Mouse (Mus musculus) heart, adult 2 months (tissue): ENCODE measurements around the gene Ppp3ca. TPM values are rescaled to one million over a fixed set of nuclear protein-coding genes. Genes with fewer than 3 reads are reported as not detected.

Source experiments
- DNase-seq, 2 experiments: peaks; one replicate each; pipeline ENCODE4 v3.0.0; 2021
- H3K27ac ChIP-seq: fragments of 200-600 bp; 2 replicates; pipeline ENCODE4 v1.8.1; 2022
- H3K27me3 ChIP-seq: fragments of 200-500 bp; 2 replicates; pipeline ENCODE4 v1.6.1; 2012; ENCODE audit warnings: mild to moderate bottlenecking, low read length, inconsistent platforms, mixed read lengths; ENCODE audit not compliant: control insufficient read depth, insufficient read depth
- H3K36me3 ChIP-seq: fragments of 200-500 bp; 2 replicates; pipeline ENCODE4 v1.6.1; 2012; ENCODE audit warnings: low read length, inconsistent platforms; ENCODE audit not compliant: control insufficient read depth, insufficient read depth
- H3K4me1 ChIP-seq: fragments of 200-500 bp; 2 replicates; pipeline ENCODE4 v1.6.1; 2011; ENCODE audit warnings: low read length; ENCODE audit not compliant: control insufficient read depth, insufficient read depth
- H3K4me3 ChIP-seq: fragments of 200-600 bp; 2 replicates; pipeline ENCODE4 v1.8.1; 2022
- H3K79me2 ChIP-seq: fragments of 200-500 bp; replicated peaks from 2 replicates; pipeline ENCODE4 v1.6.1; 2012; ENCODE audit warnings: mild to moderate bottlenecking, inconsistent platforms, low read length, moderate library complexity, mixed read lengths; ENCODE audit not compliant: control insufficient read depth, insufficient read depth
- H3K9ac ChIP-seq: fragments of 200-500 bp; 2 replicates; pipeline ENCODE4 v1.6.1; 2012; ENCODE audit warnings: low read depth, mild to moderate bottlenecking, control low read depth, inconsistent platforms, low read length, mixed read lengths
- CTCF ChIP-seq: fragments of 200-600 bp; IDR thresholded peaks from 2 replicates; pipeline ENCODE4 v1.8.1; 2022; ENCODE audit warnings: antibody characterized with exemption, mild to moderate bottlenecking, moderate library complexity
- EP300 ChIP-seq: fragments of 200-500 bp; IDR thresholded peaks from 2 replicates; pipeline ENCODE4 v1.6.1; 2011; ENCODE audit warnings: low read depth, low read length, control low read depth; ENCODE audit not compliant: insufficient read depth
- POLR2A ChIP-seq: fragments of 200-500 bp; IDR thresholded peaks from 2 replicates; pipeline ENCODE4 v1.6.1; 2011; ENCODE audit warnings: mild to moderate bottlenecking, low read depth, low read length, control low read depth; ENCODE audit not compliant: insufficient read depth
- WGBS: fragments of 180-500 bp; shearing (Covaris S2); methylation state at CpG from one replicate; pipeline ENCODE4 v1.1.7; 2018; 5-methylcytosine and 5-hydroxymethylcytosine counted together
- intact Hi-C: fragments of 180-260 bp; cut with DNase I; formaldehyde crosslinking; loops from one replicate; pipeline ENCODE4 v1.15.1; 2025
- microRNA-seq, 2 experiments: library from miRNA; unstranded; fragments of <30 nt; microRNA quantifications; one replicate each; pipeline ENCODE4 v1.2.0; 2021
- polyA plus RNA-seq: library from polyadenylated mRNA; depleted of rRNA; stranded (reverse); fragments of >200 nt; gene quantifications from 2 replicates; pipeline ENCODE4 v1.2.3, GENCODE M21; 2012
- total RNA-seq, 2 experiments: library from RNA; stranded (reverse); gene quantifications; 2 replicates each; pipeline ENCODE4 v1.2.3; 2021

The Ppp3ca gene
- total and polyA plus RNA-seq, 3 experiments = 18.3 to 44.3 (median 41.7) TPM

DNA sequence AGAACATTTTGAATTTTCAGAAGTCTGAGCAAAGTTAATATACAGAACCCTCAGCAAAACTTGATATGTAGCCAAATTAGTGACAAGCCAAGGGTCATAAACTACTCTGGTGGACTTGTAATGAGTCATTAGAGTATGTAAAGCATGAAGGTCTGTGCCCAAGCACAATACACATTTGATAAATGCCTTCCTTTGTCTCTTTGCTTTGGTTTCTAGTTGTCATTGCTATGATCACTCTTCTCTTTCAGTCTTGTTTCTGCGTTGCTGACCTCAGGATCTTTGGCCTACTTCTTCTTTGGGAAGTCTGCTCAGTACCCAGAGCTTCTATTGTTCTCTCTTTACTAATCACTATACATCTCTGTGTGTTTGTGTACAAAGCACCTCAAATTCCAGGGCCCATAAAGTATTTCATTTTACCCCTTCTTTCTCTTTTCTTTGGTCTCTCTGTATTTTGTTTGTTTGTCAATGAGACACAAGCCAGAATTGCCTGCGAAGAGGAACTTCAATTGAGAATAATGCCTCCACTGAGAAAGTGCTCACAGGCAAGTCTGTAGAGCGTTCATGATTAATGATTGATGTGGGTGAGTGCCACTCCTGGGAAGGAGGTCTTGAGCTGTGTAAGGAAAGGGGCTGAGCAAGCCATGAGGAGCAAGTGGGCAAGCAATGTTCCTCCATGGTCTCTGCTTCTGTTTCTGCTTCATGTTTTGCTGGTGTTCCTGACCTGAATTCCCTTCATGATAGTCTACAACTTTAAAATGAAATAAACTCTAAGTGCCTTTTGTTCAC lies 316.4 kb downstream of the Ppp3ca start:
- H3K79me2 ChIP-seq = no peaks in the 10 kb centered on the region
- TF ChIP-seq CTCF (no peak), POLR2A (no peak), EP300 (no peak)
- H3K27me3 ChIP-seq = no peaks in the 10 kb centered on the region
- H3K9ac ChIP-seq = no peak overlapping the region
- no peaks in the 10 kb centered on the region for H3K36me3 ChIP-seq
- WGBS = 80% methylated on average over 3 of the region's 3 CpGs
- H3K27ac ChIP-seq = no peak overlapping the region
- intact Hi-C loops = no loop called here
- H3K4me1 ChIP-seq = no peaks in the 10 kb centered on the region
- no peak overlapping the region for H3K4me3 ChIP-seq
- DNase-seq = no peak

Small RNAs within 50 kb of the gene (microRNA-seq; reads per million reads assigned to microRNA genes)
- gene Gm44327 = 0 reads per million in 2 experiments
